Mouse (Mus musculus): ENCODE measurements around the gene BC024978.

DNA sequence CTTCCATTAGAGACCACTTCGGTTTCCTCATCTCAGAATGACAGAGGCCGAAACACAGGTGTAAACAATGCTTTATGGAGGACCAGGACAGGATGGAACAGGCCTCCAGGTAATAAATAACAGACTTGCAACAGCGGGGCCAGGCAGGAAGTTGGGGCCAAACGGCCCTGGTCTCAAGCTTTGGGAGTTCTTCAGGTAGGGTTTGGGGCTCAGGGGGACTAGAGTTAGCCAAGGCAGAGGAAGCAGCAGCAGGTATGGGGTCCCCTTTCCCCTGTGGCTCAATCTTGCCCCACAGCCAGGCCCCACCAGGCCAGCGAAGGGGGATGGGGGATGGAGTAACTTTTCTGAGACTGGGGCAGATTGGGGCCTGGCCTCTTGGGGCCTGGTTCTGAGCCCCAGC, 27.2 kb upstream of the BC024978 start:
- TF ChIP-seq GATA1 (IDR thresholded peaks at IDR 0.05; ENCODE audit: borderline replicate concordance, low read length) (no peak), CTCF (IDR thresholded peaks at IDR 0.05; ENCODE audit: low read depth, low read length) (no peak), GATA2 (IDR thresholded peaks at IDR 0.05; ENCODE audit: borderline replicate concordance, low read depth, low read length) (no peak), POLR2AphosphoS5 (IDR thresholded peaks at IDR 0.05; ENCODE audit: insufficient replicate concordance, low read depth, low read length) (no peak), TAL1 (conservative IDR thresholded peaks at IDR 0.05; ENCODE audit: low read depth, low read length) (no peak)

Data from G1E (cell line).